ENCODE assay signal across 8 mouse cellular contexts in the genomic region with DNA sequence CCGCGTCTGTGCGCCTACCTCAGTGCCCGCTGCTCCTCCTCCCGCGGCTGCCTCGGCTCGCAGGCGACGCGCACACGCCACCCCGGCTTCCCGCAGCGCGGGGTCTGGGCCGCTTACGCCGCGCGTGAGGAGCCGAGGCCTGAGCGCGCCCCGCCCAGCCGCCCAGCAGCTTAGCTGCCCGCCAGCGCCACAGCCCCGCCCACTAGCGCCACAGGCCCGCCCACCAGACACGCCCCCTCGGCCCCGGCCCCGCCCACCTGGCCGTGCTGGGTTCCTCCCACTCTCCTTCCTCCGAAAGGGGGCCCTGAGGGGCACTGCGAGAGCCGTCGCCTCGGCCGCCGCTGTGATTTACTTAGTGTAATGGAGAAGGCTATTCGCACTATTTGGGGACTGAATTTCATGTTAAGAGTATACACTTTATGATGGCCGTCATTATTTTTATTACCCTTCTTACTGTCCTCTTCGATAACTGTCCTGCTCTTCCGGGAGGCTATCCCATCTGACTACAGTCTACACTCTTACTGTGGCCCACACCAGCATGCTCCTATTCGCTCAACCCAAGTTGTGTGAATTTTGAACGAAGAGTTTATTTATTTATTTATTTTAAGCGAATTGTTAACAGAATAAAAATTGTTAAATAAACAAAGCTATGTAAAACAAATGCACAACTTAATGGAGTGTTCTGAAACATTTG. TPM values are rescaled to one million over a fixed set of nuclear protein-coding genes. Genes with fewer than 3 reads are reported as not detected.
DNase-seq lines count a peak whose midpoint lies in the region; ATAC-seq and TF ChIP-seq lines count a peak whose summit lies in the region.

A gene (minus strand): TSS at position 152 of the 694 bp plus-strand sequence.

- TF ChIP-seq CTCF in bone marrow, adult 2 months (IDR thresholded peaks at IDR 0.05; ENCODE audit: control insufficient read depth, insufficient read depth, low read length): no peak

- peak within 1 kb of the TSS; percentile 69; the same call in 1 of the 2 replicates for H3K27ac ChIP-seq in bone marrow, adult 2 months (ENCODE audit: control insufficient read depth, insufficient read depth, low read depth, low read length, poor library complexity)
- peak within 1 kb of the TSS; percentile 98 for H3K27ac ChIP-seq in embryonic facial prominence, embryonic 14.5 days (replicated peaks; ENCODE audit: low read depth, low read length)
- peak within 1 kb of the TSS; percentile 99 for H3K27ac ChIP-seq in limb, embryonic 12.5 days
- H3K27ac ChIP-seq in midbrain, embryonic 14.5 days (replicated peaks; ENCODE audit: low read depth, low read length): peak within 1 kb of the TSS; percentile 96

- H3K9me3 ChIP-seq in embryonic facial prominence, embryonic 14.5 days (ENCODE audit: control insufficient read depth, low read length): no peaks in the 10 kb centered on the region
- no peaks in the 10 kb centered on the region for H3K9me3 ChIP-seq in limb, embryonic 12.5 days
- H3K9me3 ChIP-seq in midbrain, embryonic 14.5 days (ENCODE audit: control insufficient read depth, low read length): no peaks in the 10 kb centered on the region

- no peaks in the 10 kb centered on the region for H3K36me3 ChIP-seq in embryonic facial prominence, embryonic 14.5 days (ENCODE audit: control insufficient read depth, insufficient read depth, low read length)
- no peaks in the 10 kb centered on the region for H3K36me3 ChIP-seq in limb, embryonic 12.5 days
- H3K36me3 ChIP-seq in midbrain, embryonic 14.5 days (ENCODE audit: control insufficient read depth, insufficient read depth, low read length): no peaks in the 10 kb centered on the region

- ATAC-seq in embryonic facial prominence, embryonic 14.5 days (ENCODE audit: low read depth): peak; percentile 94
- ATAC-seq in limb, embryonic 12.5 days (ENCODE audit: insufficient number of reproducible peaks, insufficient read depth, low FRiP score, low TSS enrichment, low read depth): peak; percentile 94
- peak; percentile 94 for ATAC-seq in midbrain, embryonic 14.5 days (ENCODE audit: low FRiP score, low TSS enrichment)

- peak within 1 kb of the TSS; percentile 84 for H3K4me3 ChIP-seq in bone marrow, adult 2 months (replicated peaks; ENCODE audit: control insufficient read depth, low read depth, low read length)
- peak within 1 kb of the TSS; percentile 86 for H3K4me3 ChIP-seq in embryonic facial prominence, embryonic 14.5 days (ENCODE audit: low read depth, low read length)
- peak within 1 kb of the TSS; percentile 73 for H3K4me3 ChIP-seq in limb, embryonic 12.5 days (replicated peaks)
- peak within 1 kb of the TSS; percentile 78 for H3K4me3 ChIP-seq in midbrain, embryonic 14.5 days (replicated peaks; ENCODE audit: low read depth, low read length)

- peak; percentile 92 for DNase-seq in 416B (ENCODE audit: low read depth)
- DNase-seq in embryonic facial prominence, embryonic 14.5 days (ENCODE audit: low spot score): peak; percentile 95
- DNase-seq in heart, adult 8-10 months (ENCODE audit: low spot score): peak; percentile 96
- peak; percentile 95 to 98 for DNase-seq in kidney, adult 8-10 months
- peak; percentile 96 for DNase-seq in midbrain, embryonic 14.5 days
- peak; percentile 86 for DNase-seq in spleen, adult 12 weeks (ENCODE audit: low spot score)

- 2% methylated on average over 50 of the region's 50 CpGs for WGBS in bone marrow, adult 2 months
- WGBS in embryonic facial prominence, embryonic 14.5 days: 4% methylated on average over 15 of the region's 50 CpGs
- 2% methylated on average over 45 of the region's 50 CpGs for WGBS in limb, embryonic 12.5 days
- WGBS in midbrain, embryonic 14.5 days: 2% methylated on average over 49 of the region's 50 CpGs

- peak; percentile 25; the same call in 1 of the 2 replicates for TF ChIP-seq POLR2A in bone marrow, adult 2 months (IDR thresholded peaks at IDR 0.05; ENCODE audit: borderline replicate concordance, control insufficient read depth, low read depth, low read length)

- H3K9ac ChIP-seq in embryonic facial prominence, embryonic 14.5 days (ENCODE audit: low read depth, low read length): peak within 1 kb of the TSS; percentile 90
- H3K9ac ChIP-seq in limb, embryonic 12.5 days (replicated peaks): peak within 1 kb of the TSS; percentile 89
- H3K9ac ChIP-seq in midbrain, embryonic 14.5 days (replicated peaks; ENCODE audit: low read length): peak within 1 kb of the TSS; percentile 87

- H3K4me1 ChIP-seq in bone marrow, adult 2 months (ENCODE audit: control insufficient read depth, insufficient read depth, low read length): no peaks in the 10 kb centered on the region; the same call in 1 of the 2 replicates
- H3K4me1 ChIP-seq in embryonic facial prominence, embryonic 14.5 days (ENCODE audit: control insufficient read depth, insufficient read depth, low read length): peaks cover 17% of the 10 kb centered on the region
- H3K4me1 ChIP-seq in limb, embryonic 12.5 days (replicated peaks): peaks cover 11% of the 10 kb centered on the region; the same call in 1 of the 2 replicates
- H3K4me1 ChIP-seq in midbrain, embryonic 14.5 days (ENCODE audit: control insufficient read depth, insufficient read depth, low read length): peaks cover 18% of the 10 kb centered on the region

- H3K27me3 ChIP-seq in embryonic facial prominence, embryonic 14.5 days (replicated peaks; ENCODE audit: control insufficient read depth, insufficient read depth, low read length): no peaks in the 10 kb centered on the region
- H3K27me3 ChIP-seq in limb, embryonic 12.5 days: no peaks in the 10 kb centered on the region
- no peaks in the 10 kb centered on the region for H3K27me3 ChIP-seq in midbrain, embryonic 14.5 days (ENCODE audit: control insufficient read depth, insufficient read depth, low read length)

- peak within 1 kb of the TSS; percentile 69 for H3K4me2 ChIP-seq in embryonic facial prominence, embryonic 14.5 days (ENCODE audit: low read depth, low read length)
- H3K4me2 ChIP-seq in limb, embryonic 12.5 days: peak within 1 kb of the TSS; percentile 66
- peak within 1 kb of the TSS; percentile 66 for H3K4me2 ChIP-seq in midbrain, embryonic 14.5 days (ENCODE audit: low read length)

RNA-seq across cellular contexts. Expression of the gene that starts here (rescaled TPM):
- 0.95 and 1.9 TPM in 2 replicates for polyA plus RNA-seq in bone marrow, adult 2 months (2011; ENCODE audit: insufficient read depth, insufficient read length, low replicate concordance, missing spikeins)
- 25.3 and 29.8 TPM in 2 replicates for polyA plus RNA-seq in embryonic facial prominence, embryonic 14.5 days (2014; fragmentation: Nextera tagmentation; extraction: Ambion mirVana)
- total RNA-seq in heart, adult 8-10 months (2022): 100 to 1,000 TPM; 204 to 239 (median 221) TPM
- 13.8 and 15.8 TPM in 2 replicates for polyA plus RNA-seq in limb, embryonic 12.5 days (2016; fragmentation: Nextera tagmentation; extraction: Ambion mirVana)
- polyA plus RNA-seq in midbrain, embryonic 14.5 days (2014; fragmentation: Nextera tagmentation; extraction: Ambion mirVana): 32.4 and 40.0 TPM in 2 replicates

Comparison
In these comparisons a context has a peak if more than half of its experiments do, and no peak if none do; other contexts are left out.
1. Peak in every context shown above with its lines: DNase-seq, ATAC-seq, H3K4me3 ChIP-seq and H3K27ac ChIP-seq.